Mouse (Mus musculus): ENCODE measurements around the gene Mdga1.

GRCm38 (mm10) chr17:29989653-29990052 is 19.8 kb upstream of the Mdga1 start:
- TF ChIP-seq TAL1 (conservative IDR thresholded peaks at IDR 0.05; ENCODE audit: low read depth, low read length) = no peak
- TF ChIP-seq CTCF (IDR thresholded peaks at IDR 0.05; ENCODE audit: low read depth, low read length) = no peak
- TF ChIP-seq GATA1 (IDR thresholded peaks at IDR 0.05; ENCODE audit: borderline replicate concordance, low read length) = no peak
- no peak for TF ChIP-seq POLR2AphosphoS5 (IDR thresholded peaks at IDR 0.05; ENCODE audit: insufficient replicate concordance, low read depth, low read length)
- TF ChIP-seq GATA2 (IDR thresholded peaks at IDR 0.05; ENCODE audit: borderline replicate concordance, low read depth, low read length) = no peak
